In genomic region chr10:5309961-5310713, GRCm38 (mm10) we compare ENCODE assay signal across 9 mouse cellular contexts.
DNase-seq lines count a peak whose midpoint lies in the region; ATAC-seq and TF ChIP-seq lines count a peak whose summit lies in the region.
"Had no signal": no experiment of that assay in that cellular context is flagged by ENCODE, and none has a peak within 500 bp of the region (broad histone marks: within the 10 kb centered on the region; RNA-seq: fewer than 3 reads in every experiment).

No protein-coding gene starts in this region.

- WGBS in forebrain, postnatal 0 days: 17% methylated on average over 4 of the region's 4 CpGs

- no peak overlapping the region for H3K4me2 ChIP-seq in forebrain, postnatal 0 days (ENCODE audit: low read depth)

- ATAC-seq in forebrain, postnatal 0 days: peak; percentile 79

- H3K36me3 ChIP-seq in forebrain, postnatal 0 days (ENCODE audit: insufficient read depth): no peaks in the 10 kb centered on the region

- H3K4me3 ChIP-seq in forebrain, postnatal 0 days (ENCODE audit: low read depth, low read length): no peak overlapping the region
- H3K4me3 ChIP-seq: erythroblast, embryonic 14.5 days had no signal

- H3K9me3 ChIP-seq in forebrain, postnatal 0 days (ENCODE audit: low read length): no peaks in the 10 kb centered on the region

- H3K4me1 ChIP-seq in forebrain, postnatal 0 days (ENCODE audit: insufficient read depth): no peaks in the 10 kb centered on the region

- no peak for TF ChIP-seq CTCF in forebrain, postnatal 0 days (IDR thresholded peaks at IDR 0.05; ENCODE audit: low read depth)

- peak; percentile 19 for DNase-seq in gastrocnemius, adult 18-20 months (ENCODE audit: low spot score)
- DNase-seq in gastrocnemius, adult 8-10 months (ENCODE audit: low spot score in 2 of 2): no peak
- peak; percentile 86 for DNase-seq in NIH3T3 (ENCODE audit: low read depth)
- DNase-seq in forebrain, postnatal 0 days: no peak
- DNase-seq in lung, postnatal 4 days: peak; percentile 27 to 65
- peak; percentile 68 for DNase-seq in thymus, postnatal 14 days
- no peak for DNase-seq in layer of hippocampus, adult 18-20 months (ENCODE audit: low spot score in 2 of 2)
- DNase-seq in c-Kit-positive CD71-positive TER-119-positive erythroid progenitor cells, embryonic 14.5 days (ENCODE audit: low spot score): no peak

- H3K9ac ChIP-seq in forebrain, postnatal 0 days: no peak overlapping the region

- H3K27me3 ChIP-seq in forebrain, postnatal 0 days (ENCODE audit: insufficient read depth, low read length): no peaks in the 10 kb centered on the region

- no peak overlapping the region for H3K27ac ChIP-seq in forebrain, postnatal 0 days (ENCODE audit: low read depth, low read length)

Comparison
In these comparisons a context has a peak if more than half of its experiments do, and no peak if none do; other contexts are left out.
1. DNase-seq: peak in gastrocnemius, adult 18-20 months (single experiment), NIH3T3 (single experiment), lung, postnatal 4 days (2 of 2) and thymus, postnatal 14 days (single experiment); none in gastrocnemius, adult 8-10 months (0 of 2), forebrain, postnatal 0 days (single experiment), layer of hippocampus, adult 18-20 months (0 of 2) and c-Kit-positive CD71-positive TER-119-positive erythroid progenitor cells, embryonic 14.5 days (single experiment).